Mouse (Mus musculus): ENCODE results near the gene Soat2.

The Soat2 gene

GRCm38 (mm10) chr15:102114651-102115260 is 35.6 kb upstream of the Soat2 start:
- in situ Hi-C loops (cut with MboI, MseI) = no loop called here

GRCm38 (mm10) chr15:102115731-102116231 is 34.5 kb upstream of the Soat2 start:
- in situ Hi-C loops (cut with MboI, MseI) = no loop called here

- in situ Hi-C loops (cut with MboI, MseI) = no loop called here
Measured at GRCm38 (mm10) chr15:102116753-102117415, 33.4 kb upstream of the Soat2 start.

- in situ Hi-C loops (cut with MboI, MseI) = no loop called here
Measured at GRCm38 (mm10) chr15:102117461-102118443, 32.6 kb upstream of the Soat2 start.

- in situ Hi-C loops (cut with MboI, MseI) = no loop called here
Measured at GRCm38 (mm10) chr15:102118591-102118990, 31.7 kb upstream of the Soat2 start.

- in situ Hi-C loops (cut with MboI, MseI) = no loop called here
Measured at GRCm38 (mm10) chr15:102119121-102119830, 31.1 kb upstream of the Soat2 start.

GRCm38 (mm10) chr15:102119831-102120170 is 30.5 kb upstream of the Soat2 start:
- in situ Hi-C loops (cut with MboI, MseI) = no loop called here

- in situ Hi-C loops (cut with MboI, MseI) = no loop called here
Measured at GRCm38 (mm10) chr15:102120530-102120929, 29.8 kb upstream of the Soat2 start.

GRCm38 (mm10) chr15:102126303-102126702 is 24.0 kb upstream of the Soat2 start:
- in situ Hi-C loops (cut with MboI, MseI) = no loop called here

- in situ Hi-C loops (cut with MboI, MseI) = no loop called here
Measured at GRCm38 (mm10) chr15:102133314-102133713, 17.0 kb upstream of the Soat2 start.

GRCm38 (mm10) chr15:102134709-102135108 is 15.6 kb upstream of the Soat2 start:
- in situ Hi-C loops (cut with MboI, MseI) = no loop called here

- in situ Hi-C loops (cut with MboI, MseI) = no loop called here
Measured at GRCm38 (mm10) chr15:102135522-102136128, 14.7 kb upstream of the Soat2 start.

- in situ Hi-C loops (cut with MboI, MseI) = no loop called here
Measured at GRCm38 (mm10) chr15:102136129-102136758, 14.1 kb upstream of the Soat2 start, which contains the start of gene Spryd3. Gene Spryd3, minus strand, starts transcription at chr15:102136234.

GRCm38 (mm10) chr15:102141120-102141519 is 9.2 kb upstream of the Soat2 start:
- in situ Hi-C loops (cut with MboI, MseI) = no loop called here

- in situ Hi-C loops (cut with MboI, MseI) = no loop called here
Measured at GRCm38 (mm10) chr15:102142914-102143912, 7.1 kb upstream of the Soat2 start.

- in situ Hi-C loops (cut with MboI, MseI) = no loop called here
Measured at GRCm38 (mm10) chr15:102144274-102144711, 6.0 kb upstream of the Soat2 start, which contains the start of gene Igfbp6. Gene Igfbp6, plus strand, starts transcription at chr15:102144362.

GRCm38 (mm10) chr15:102144726-102145125 is 5.6 kb upstream of the Soat2 start:
- in situ Hi-C loops (cut with MboI, MseI) = no loop called here

GRCm38 (mm10) chr15:102145330-102145729 is 5.0 kb upstream of the Soat2 start:
- in situ Hi-C loops (cut with MboI, MseI) = no loop called here

GRCm38 (mm10) chr15:102146089-102146488 is 4.2 kb upstream of the Soat2 start:
- in situ Hi-C loops (cut with MboI, MseI) = no loop called here

Measured in T-helper 17 cell (primary cell).